Mouse (Mus musculus) bone marrow macrophage, adult 2 months (primary cell): ENCODE results near the gene Polr3g.

Experiments
- CTCF ChIP-seq: IDR thresholded peaks from 2 replicates; pipeline ENCODE4 v1.5.1; 2012; ENCODE audit warnings: low read depth, mild to moderate bottlenecking, low read length, moderate library complexity
- POLR2A ChIP-seq: IDR thresholded peaks from 2 replicates; pipeline ENCODE4 v1.6.1; 2012; ENCODE audit warnings: mild to moderate bottlenecking, low read depth, low read length, borderline replicate concordance

DNA sequence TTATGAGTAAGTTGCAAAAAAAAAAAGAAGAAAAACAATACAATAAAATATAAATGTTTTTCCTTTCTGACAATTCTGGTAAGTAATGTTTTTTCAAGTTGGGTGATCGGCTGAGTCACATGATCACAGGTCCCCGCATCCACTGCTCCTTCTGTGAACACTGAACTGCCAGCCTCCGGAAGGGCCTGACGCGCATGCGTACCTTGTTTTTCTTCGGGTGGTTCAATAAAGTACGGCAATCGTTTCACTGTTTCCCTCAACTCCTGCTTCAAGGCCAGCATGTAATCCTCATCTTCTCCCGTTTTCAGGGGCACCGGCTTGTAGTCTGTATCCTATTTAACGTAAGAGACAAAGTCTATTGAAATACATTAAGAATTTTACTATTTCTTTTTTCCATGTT is 16.4 kb downstream of the Polr3g start:
- TF ChIP-seq CTCF (no peak), POLR2A (no peak)
